ENCODE assay signal across 7 mouse cellular contexts in genomic region chr9:108842989-108843388, GRCm38 (mm10). TPM values are rescaled to one million over a fixed set of nuclear protein-coding genes. Genes with fewer than 3 reads are reported as not detected.
DNase-seq lines count a peak whose midpoint lies in the region; ATAC-seq and TF ChIP-seq lines count a peak whose summit lies in the region.

No protein-coding gene starts in this region.

- H3K4me1 ChIP-seq in hindbrain, postnatal 0 days (ENCODE audit: insufficient read depth, low read length) = no peaks in the 10 kb centered on the region
- peaks cover 11% of the 10 kb centered on the region for H3K4me1 ChIP-seq in megakaryocyte, embryonic 14.5 days

- 25% methylated on average over 14 of the region's 14 CpGs for WGBS in hindbrain, postnatal 0 days

- peaks cover 48% of the 10 kb centered on the region for H3K36me3 ChIP-seq in hindbrain, postnatal 0 days (ENCODE audit: insufficient read depth, low read length)
- H3K36me3 ChIP-seq in megakaryocyte, embryonic 14.5 days (replicated peaks; ENCODE audit: low read length) = no peaks in the 10 kb centered on the region

- H3K9me3 ChIP-seq in hindbrain, postnatal 0 days (ENCODE audit: low read length) = no peaks in the 10 kb centered on the region
- H3K9me3 ChIP-seq in megakaryocyte, embryonic 14.5 days = no peaks in the 10 kb centered on the region

- no peak overlapping the region for H3K4me3 ChIP-seq in gastrocnemius, adult 2 months
- no peak overlapping the region for H3K4me3 ChIP-seq in hindbrain, postnatal 0 days (ENCODE audit: low read length)
- peak overlapping the region; percentile 84 for H3K4me3 ChIP-seq in megakaryocyte, embryonic 14.5 days (replicated peaks)

- peak; percentile 73 for DNase-seq in ZHBTc4 (ENCODE audit: low read depth, low spot score)
- DNase-seq in cerebellum, adult 9-11 months = peak; percentile 89
- peak; percentile 87 for DNase-seq in gastrocnemius, adult 2 months
- peak; percentile 79 for DNase-seq in hindbrain, postnatal 0 days (ENCODE audit: low spot score)
- peak; percentile 72 to 86 for DNase-seq in left cerebral cortex, postnatal 14 days (ENCODE audit: low spot score in 2 of 2)

- H3K4me2 ChIP-seq in hindbrain, postnatal 0 days (ENCODE audit: low read depth, low read length) = no peak overlapping the region

- no peaks in the 10 kb centered on the region for H3K27me3 ChIP-seq in hindbrain, postnatal 0 days (ENCODE audit: insufficient read depth, low read length)
- peaks cover 86% of the 10 kb centered on the region for H3K27me3 ChIP-seq in megakaryocyte, embryonic 14.5 days (replicated peaks)

- no peak overlapping the region for H3K9ac ChIP-seq in hindbrain, postnatal 0 days (replicated peaks; ENCODE audit: low read length)

- peak; percentile 62 for TF ChIP-seq CTCF in gastrocnemius, adult 2 months (IDR thresholded peaks at IDR 0.05)
- peak; percentile 64 for TF ChIP-seq CTCF in hindbrain, postnatal 0 days (IDR thresholded peaks at IDR 0.05; ENCODE audit: low read depth)

- intact Hi-C loops in gastrocnemius, adult 2 months (cut with DNase I) = no loop called here
- intact Hi-C loops in left cerebral cortex, postnatal 14 days (cut with DNase I) = no loop called here

- peak; percentile 63 for ATAC-seq in hindbrain, postnatal 0 days
- no peak for ATAC-seq in inflammation-experienced regulatory T-cells, adult 6 months

- H3K27ac ChIP-seq in gastrocnemius, adult 2 months = no peak overlapping the region
- H3K27ac ChIP-seq in hindbrain, postnatal 0 days = no peak overlapping the region

RNA-seq across cellular contexts. Expression of gene Slc26a6, which starts 10.1 kb away (rescaled TPM):
- 10 to 100 TPM; 15.7 to 21.2 TPM for total RNA-seq in gastrocnemius, adult 2 months (2021)
- total RNA-seq in hindbrain, postnatal 0 days (2014; rRNA removed) = 30.3 and 31.8 TPM in 2 replicates
- polyA plus RNA-seq in hindbrain, postnatal 0 days (2015; fragmentation: Nextera tagmentation; extraction: Ambion mirVana) = 20.0 and 21.3 TPM in 2 replicates
- total RNA-seq in left cerebral cortex, postnatal 14 days (2021) = 10 to 100 TPM; 30.4 to 33.2 TPM
- 8.6 and 23.5 TPM in 2 replicates for polyA plus RNA-seq in megakaryocyte, embryonic 14.5 days (2012; ENCODE audit: insufficient read depth, low replicate concordance)
- 10 to 100 TPM in 1 of 3 experiments, 1 to 10 TPM in 2; 7.3 to 12.6 (median 8.2) TPM for polyA plus RNA-seq in inflammation-experienced regulatory T-cells, adult 6 months (2017; shearing (Covaris generic))

RNA-seq across cellular contexts. Expression of gene Celsr3, which starts 16.9 kb away (rescaled TPM):
- total RNA-seq in gastrocnemius, adult 2 months (2021) = under 1 TPM in 1 of 2 experiments, not detected in 1; 0.05 TPM
- 49.2 and 86.4 TPM in 2 replicates for total RNA-seq in hindbrain, postnatal 0 days (2014; rRNA removed)
- polyA plus RNA-seq in hindbrain, postnatal 0 days (2015; fragmentation: Nextera tagmentation; extraction: Ambion mirVana) = 5.8 and 7.8 TPM in 2 replicates
- total RNA-seq in left cerebral cortex, postnatal 14 days (2021) = 10 to 100 TPM; 50.7 to 55.3 TPM
- polyA plus RNA-seq in megakaryocyte, embryonic 14.5 days (2012; ENCODE audit: insufficient read depth, low replicate concordance) = 1.5 TPM in 1 of 2 replicates, not detected in the other
- polyA plus RNA-seq in inflammation-experienced regulatory T-cells, adult 6 months (2017; shearing (Covaris generic)) = not detected

RNA-seq across cellular contexts. Expression of gene Nckipsd, which starts 34.8 kb away (rescaled TPM):
- 1 to 10 TPM; 3.6 to 5.3 TPM for total RNA-seq in gastrocnemius, adult 2 months (2021)
- total RNA-seq in hindbrain, postnatal 0 days (2014; rRNA removed) = 33.6 and 72.6 TPM in 2 replicates
- 22.8 and 23.5 TPM in 2 replicates for polyA plus RNA-seq in hindbrain, postnatal 0 days (2015; fragmentation: Nextera tagmentation; extraction: Ambion mirVana)
- total RNA-seq in left cerebral cortex, postnatal 14 days (2021) = 10 to 100 TPM; 39.1 to 44.7 TPM
- polyA plus RNA-seq in megakaryocyte, embryonic 14.5 days (2012; ENCODE audit: insufficient read depth, low replicate concordance) = 1.4 TPM in 1 of 2 replicates, not detected in the other
- polyA plus RNA-seq in inflammation-experienced regulatory T-cells, adult 6 months (2017; shearing (Covaris generic)) = 1 to 10 TPM; 6.0 to 7.1 (median 6.8) TPM

RNA-seq across cellular contexts. Expression of gene Ip6k2, which starts 59.4 kb away (rescaled TPM):
- 10 to 100 TPM; 16.0 to 16.7 TPM for total RNA-seq in gastrocnemius, adult 2 months (2021)
- 122 and 126 TPM in 2 replicates for total RNA-seq in hindbrain, postnatal 0 days (2014; rRNA removed)
- 187 and 189 TPM in 2 replicates for polyA plus RNA-seq in hindbrain, postnatal 0 days (2015; fragmentation: Nextera tagmentation; extraction: Ambion mirVana)
- 100 to 1,000 TPM; 149 to 153 TPM for total RNA-seq in left cerebral cortex, postnatal 14 days (2021)
- polyA plus RNA-seq in megakaryocyte, embryonic 14.5 days (2012; ENCODE audit: insufficient read depth, low replicate concordance) = 19.2 and 25.5 TPM in 2 replicates
- polyA plus RNA-seq in inflammation-experienced regulatory T-cells, adult 6 months (2017; shearing (Covaris generic)) = 10 to 100 TPM; 10.9 to 24.0 (median 19.8) TPM

Comparison
In these comparisons a context has a peak if more than half of its experiments do, and no peak if none do; other contexts are left out.
1. RNA of gene Celsr3, which starts 16.9 kb away (total RNA-seq): 49.2 to 86.4 TPM in hindbrain, postnatal 0 days and 50.7 to 55.3 TPM in left cerebral cortex, postnatal 14 days; 0.05 TPM in gastrocnemius, adult 2 months; every median in the first group is over 10 times any median in the second.
2. Peak in every context shown above with its lines, with median percentiles within 50 percentile points of each other: DNase-seq.